Mouse (Mus musculus) small intestine, adult 2 months (tissue): ENCODE results near the gene Tubgcp5.

Source experiments
- CTCF ChIP-seq: fragments of 200-500 bp; IDR thresholded peaks from 2 replicates; pipeline ENCODE4 v1.5.1; 2012; ENCODE audit warnings: low read depth, mild to moderate bottlenecking, control low read depth, inconsistent platforms, low read length, moderate library complexity, mixed read lengths; ENCODE audit not compliant: insufficient replicate concordance, insufficient read length; ENCODE audit errors: extremely low read depth
- POLR2A ChIP-seq: fragments of 200-500 bp; IDR thresholded peaks from 2 replicates; pipeline ENCODE4 v1.6.1; 2012; ENCODE audit warnings: low read depth, mild to moderate bottlenecking, control low read depth, inconsistent platforms, low read length, moderate library complexity

GRCm38 (mm10) chr7:55852787-55853186 lies 58.8 kb downstream of the Tubgcp5 start:
- TF ChIP-seq POLR2A (no peak), CTCF (no peak)
